Mouse (Mus musculus): ENCODE measurements around the gene Lmbrd2. TPM values are rescaled to one million over a fixed set of nuclear protein-coding genes. Genes with fewer than 3 reads are reported as not detected.

The Lmbrd2 gene
- total RNA-seq (2021): 10 to 100 TPM; 55.0 to 58.0 TPM
- long read RNA-seq, full-length matches to known transcripts: 3 of 6 reads
- long read RNA-seq, partial matches to known transcripts: 0 of 6 reads
- long read RNA-seq, other reads (novel, unspliced or antisense): 3 of 6 reads

DNA sequence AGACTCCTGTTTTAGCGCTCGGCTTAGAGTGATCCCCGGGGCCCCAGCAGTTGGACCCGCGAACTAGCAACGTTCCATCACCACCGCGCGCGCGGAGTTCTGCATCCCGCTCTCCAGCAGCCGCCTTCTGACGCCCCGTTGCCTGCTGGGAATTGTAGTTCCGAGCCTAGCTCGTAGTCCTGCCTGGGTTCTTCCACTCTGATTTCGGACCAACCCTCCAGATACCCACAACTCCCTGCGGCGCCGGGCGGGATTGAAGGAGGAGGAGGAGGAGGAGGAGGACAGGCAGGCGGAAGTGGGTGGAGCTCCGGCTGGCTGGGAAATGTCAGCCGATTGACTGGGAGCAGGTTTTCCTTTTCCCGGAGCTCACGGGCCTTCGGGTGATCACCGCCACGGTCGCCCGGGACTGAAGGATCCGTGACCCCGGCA is at the start of gene Lmbrd2:
Lmbrd2 (plus strand) TSS at position 299 of the 429 bp plus-strand sequence.
- peak; percentile 96 for DNase-seq (ENCODE audit: low spot score in 2 of 2)

DNA sequence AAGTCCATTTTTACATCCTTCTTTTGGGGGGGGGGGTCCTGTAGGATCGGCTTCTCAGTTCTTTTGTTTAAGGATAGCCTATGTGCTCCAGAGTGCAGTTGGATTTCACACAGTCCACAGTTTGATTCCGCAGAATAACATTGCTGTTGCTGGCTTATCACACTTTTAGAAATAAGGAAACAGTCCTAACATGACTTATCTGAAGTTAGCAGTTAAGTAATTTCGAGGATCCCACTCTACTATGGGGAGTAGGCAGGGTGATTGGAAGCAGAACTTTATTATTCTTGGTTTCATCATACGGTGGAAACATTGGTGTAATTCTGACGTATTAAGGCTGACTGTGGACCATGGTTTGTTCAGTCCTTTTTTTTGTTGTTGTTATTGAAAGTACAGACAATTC is 49.7 kb upstream of the Lmbrd2 start:
- no peak for DNase-seq (ENCODE audit: low spot score in 2 of 2)

DNA sequence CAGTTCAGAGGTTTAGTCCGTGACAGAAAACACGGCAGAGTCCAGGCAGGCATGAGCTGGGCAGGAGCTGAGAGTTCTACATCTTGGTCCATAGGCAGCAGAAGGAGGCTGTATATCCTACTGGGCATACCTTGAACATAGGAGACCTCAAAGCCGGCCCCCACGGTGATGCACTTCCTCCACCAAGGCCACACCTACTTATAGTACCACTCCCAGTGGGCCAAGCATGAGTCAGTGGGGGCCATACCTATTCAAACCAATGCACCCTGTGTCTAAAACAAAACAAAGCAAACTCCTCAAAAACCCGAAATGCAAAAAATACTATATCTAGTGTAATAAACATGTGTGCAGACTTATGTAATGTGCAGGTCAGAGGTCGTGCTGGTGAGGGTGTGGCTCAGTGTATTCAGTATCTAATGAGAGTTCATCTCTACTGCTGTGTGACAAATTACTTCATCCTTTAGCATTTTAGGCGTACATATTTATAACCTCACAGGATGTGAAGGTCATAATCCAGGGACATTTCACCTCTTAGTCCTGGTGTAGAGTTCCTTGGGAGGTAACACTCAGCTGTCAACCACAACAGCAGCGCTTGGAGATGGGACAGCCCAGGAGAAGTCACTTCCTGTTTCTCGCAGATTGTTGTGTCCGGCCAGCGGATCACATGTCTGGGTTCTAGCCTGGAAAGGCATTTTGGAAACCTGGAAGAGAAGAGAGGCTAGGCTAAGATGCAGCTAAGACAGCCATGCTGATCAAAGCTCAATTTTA is 46.6 kb upstream of the Lmbrd2 start:
- DNase-seq (ENCODE audit: low spot score in 2 of 2): no peak

DNA sequence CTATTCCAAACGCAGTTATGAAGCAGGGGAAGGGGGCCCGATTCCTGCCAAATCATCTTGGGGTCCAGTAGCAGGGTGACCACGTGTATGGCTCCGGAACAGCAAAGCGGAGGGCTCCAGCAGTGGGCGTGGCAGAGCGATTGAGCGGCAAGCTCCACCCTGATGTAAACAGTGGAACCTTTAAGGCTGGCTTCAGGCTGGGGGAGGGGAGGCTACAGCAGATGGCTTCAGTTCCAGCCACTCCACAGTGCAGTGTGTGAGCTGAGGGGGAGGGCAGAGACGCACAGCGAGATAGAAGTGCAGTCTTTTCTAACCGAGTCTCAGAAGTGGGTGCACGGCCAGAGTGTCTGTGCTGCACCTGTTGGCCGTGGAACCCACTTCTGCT is 46.0 kb upstream of the Lmbrd2 start:
- DNase-seq (ENCODE audit: low spot score in 2 of 2): peak; percentile 31 to 57

DNA sequence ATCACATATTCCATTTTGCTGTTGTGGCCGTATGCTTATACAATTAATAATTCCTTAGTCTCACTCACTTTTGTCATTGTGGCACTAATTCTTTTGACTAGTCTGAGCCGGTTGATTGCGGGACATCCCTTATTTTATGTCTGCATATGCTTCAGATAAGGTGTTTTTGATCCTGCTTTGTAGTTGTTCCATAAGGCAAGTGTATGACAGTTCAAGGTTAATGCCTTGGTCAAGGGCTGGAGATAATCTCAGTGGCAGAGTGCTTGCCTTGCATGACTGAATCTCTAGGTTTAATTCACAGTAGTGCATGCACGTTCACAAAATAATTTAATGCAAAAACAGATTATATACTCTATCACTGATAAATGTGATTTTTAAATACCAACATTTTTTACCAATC is 43.5 kb upstream of the Lmbrd2 start:
- no peak for DNase-seq (ENCODE audit: low spot score in 2 of 2)

DNA sequence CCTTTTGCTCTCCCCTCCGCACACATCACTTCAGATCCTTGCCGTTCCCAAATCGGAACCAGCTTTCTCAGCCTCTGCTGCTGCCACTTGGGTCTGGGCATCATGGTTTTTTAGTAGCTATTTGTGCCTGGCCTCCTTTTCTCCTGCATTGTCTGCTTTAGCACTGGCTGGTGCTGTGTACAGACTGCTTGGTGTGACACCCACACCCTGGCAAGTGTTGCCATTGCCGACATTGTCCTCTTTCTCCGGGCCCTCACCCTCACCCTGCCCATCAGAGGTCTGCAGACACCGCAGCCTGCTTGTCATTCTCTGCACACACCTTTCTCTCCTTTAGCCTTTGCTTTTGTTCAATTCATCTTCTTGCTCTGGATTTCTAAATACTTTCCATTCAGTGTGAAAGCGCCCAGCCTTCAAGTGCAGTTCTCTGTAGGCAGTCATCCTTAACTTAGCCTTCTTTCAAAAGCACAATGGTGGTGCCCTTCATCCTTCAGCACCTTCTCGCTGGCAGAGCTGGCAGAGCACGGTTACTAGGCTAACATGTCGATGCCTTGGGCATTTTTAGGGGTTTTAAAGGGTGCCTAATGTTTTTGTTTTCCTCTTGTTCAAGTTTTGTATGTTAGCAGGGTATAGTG is 39.8 kb upstream of the Lmbrd2 start:
- peak in 1 of 2 experiments; percentile 22 for DNase-seq (ENCODE audit: low spot score in 2 of 2)

DNA sequence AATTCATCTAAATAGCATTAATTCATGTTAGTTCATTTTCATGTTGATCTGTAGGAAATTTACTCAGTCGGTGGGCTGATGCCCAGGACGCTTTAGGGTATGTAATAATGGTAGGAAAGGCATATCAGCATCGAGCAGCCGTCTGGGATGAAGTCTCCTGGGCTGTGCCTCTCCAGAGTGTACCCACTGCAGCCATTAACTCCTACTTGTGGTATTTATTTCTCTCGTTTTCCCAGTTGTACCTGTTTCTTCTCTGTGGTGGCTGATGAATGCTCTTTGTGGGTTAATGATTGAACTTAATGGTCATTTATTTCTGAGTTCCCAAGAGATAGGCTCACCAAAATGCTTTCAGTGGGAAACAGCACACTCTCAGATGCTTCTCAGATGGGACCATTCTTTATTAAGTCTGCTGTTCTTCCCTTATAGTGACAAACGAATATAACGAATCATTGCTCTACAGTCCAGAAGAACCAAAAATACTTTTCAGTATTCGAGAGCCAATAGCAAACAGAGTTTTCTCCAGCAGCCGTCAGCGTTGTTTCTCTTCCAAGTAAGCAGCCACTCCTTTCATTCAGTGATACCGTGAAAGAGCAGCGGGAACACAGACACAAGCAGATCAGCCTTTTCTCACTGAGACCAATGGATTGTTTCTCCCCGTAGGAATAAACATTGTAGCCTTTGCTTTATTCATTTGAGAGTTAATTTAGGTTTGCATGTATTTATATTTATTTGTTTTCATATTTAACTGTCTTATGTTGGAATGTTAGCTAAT is 33.9 kb upstream of the Lmbrd2 start:
- DNase-seq (ENCODE audit: low spot score in 2 of 2): no peak

DNA sequence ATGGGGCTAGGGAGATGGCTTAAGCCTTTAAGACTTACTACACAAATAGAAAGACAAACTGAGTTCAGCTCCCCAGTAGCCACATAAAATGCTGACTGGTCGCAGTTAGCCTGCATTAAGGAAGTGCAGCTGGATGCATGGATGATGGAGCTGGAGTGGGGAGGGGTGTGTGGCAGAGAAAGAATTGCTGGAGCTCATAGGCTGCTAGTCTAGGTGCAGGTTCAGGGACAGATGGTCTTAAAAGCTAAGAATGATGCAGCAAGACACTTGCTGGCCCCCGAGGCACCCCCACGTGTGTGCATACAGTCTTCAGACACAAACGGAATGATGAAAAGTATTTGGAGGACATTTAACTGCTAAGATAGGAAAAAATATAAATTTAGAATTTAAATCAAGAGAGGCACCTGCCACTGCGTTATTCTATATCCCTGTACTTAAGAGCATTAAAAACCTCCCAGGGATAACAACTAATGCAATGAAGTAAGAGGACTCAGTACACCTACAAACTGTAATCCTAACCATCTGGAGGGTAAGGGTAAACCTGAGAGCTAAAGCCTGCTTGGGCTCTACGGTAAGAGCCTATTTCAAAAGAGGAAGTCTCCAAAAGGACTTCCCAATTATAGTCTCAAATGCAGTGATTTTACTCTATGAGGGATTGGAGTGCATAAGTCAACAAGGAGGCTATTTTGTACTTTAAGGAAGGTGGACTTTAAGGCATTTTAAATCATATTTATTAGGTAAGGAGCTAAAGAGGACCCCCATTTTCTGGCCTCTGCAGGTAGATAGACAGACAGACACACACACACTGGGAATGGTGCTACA is 29.6 kb upstream of the Lmbrd2 start:
- DNase-seq (ENCODE audit: low spot score in 2 of 2): no peak

DNA sequence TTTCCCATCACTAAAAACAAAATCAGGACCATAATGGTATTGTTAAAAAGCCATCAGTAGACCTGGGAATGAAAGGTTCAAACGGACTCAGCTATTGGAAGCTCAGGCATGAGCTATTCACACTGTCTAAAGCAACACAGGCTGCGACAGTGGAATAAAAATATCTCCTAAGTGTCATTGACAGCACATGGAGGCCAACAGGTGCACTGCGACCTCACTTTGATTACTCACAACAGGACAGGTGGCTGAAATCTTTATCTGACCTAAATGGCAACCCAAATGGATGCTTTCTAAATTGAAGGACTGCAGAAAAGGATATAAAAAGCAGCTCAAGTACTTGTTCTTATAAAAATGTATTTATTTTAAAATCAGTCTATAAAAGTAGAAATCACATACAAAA is 28.7 kb upstream of the Lmbrd2 start:
- no peak for DNase-seq (ENCODE audit: low spot score in 2 of 2)

DNA sequence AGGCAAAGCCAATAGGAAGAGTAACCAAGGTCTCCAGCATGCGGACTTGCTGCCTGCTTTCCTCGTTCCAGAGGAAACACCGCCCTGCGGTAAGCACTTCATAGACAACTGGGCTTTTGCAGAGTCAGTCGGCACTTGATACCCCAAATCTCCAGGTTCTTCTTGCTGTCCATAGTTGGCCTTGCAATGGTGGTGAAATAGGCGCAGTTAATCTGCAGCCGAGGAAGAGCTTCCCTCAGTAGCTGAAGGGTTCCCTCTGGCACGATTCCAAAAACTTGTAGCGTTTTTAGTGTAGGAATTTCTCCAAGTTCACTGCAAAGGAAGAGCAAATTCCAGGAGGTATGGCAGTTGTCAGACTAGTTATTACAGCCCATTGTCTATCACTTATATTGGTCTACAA is 26.8 kb upstream of the Lmbrd2 start:
- DNase-seq (ENCODE audit: low spot score in 2 of 2): no peak

DNA sequence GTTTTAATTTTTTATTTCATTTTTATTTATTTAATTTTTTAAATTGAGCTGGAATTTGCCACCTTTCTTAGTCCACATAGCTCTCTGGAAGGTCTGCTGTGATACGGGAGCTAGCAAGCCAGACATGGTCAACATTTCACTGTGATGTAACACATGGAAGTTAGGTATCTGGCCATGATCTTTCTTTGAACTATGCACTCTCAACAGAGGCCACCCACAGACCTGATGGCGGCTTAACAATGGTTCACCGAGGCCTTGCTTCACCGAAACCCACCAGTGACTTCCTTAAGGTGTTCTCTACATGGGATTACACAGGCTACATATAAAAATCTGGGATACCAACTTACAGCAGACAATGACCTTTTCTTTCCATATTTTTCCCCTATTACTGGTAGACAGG is 26.2 kb upstream of the Lmbrd2 start:
- DNase-seq (ENCODE audit: low spot score in 2 of 2): no peak

DNA sequence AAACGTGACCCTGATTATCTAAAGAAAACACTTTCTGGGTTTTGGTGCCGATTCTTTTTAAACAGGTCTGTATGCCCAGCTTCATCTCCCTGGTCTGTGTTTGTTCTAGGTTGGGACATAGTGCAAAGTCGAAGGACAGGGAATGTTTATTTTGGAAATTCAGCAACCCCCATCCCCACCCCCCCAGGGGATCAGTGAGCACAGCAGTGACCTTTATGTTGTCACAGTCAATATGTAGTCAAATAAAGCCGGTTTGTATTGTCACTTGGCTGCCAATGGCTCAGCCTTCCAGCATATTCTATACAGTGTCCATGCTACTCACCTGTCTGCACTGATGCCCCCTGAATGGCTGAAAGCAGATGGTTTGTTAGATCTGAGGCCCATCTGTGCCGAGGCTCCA is 25.8 kb upstream of the Lmbrd2 start:
- no peak for DNase-seq (ENCODE audit: low spot score in 2 of 2)

DNA sequence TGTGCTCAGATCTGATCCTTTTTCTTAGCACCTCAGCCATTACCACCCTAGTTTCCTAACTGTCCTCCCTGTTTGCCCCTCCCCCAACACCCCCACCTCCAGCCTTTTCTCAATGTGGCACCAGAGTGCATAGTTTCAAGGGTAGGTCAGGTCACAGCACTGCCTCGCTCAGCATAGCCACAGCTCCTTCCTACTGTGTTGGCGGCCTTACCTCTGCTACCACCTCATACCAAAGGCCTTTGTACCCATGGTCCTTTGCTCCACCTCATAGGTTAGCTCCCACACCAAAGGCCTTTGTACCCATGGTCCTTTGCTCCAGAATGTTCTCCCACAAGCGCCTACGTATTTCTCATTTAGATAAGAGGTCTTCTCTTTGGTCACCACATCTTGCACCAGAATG is 21.5 kb upstream of the Lmbrd2 start:
- no peak for DNase-seq (ENCODE audit: low spot score in 2 of 2)

DNA sequence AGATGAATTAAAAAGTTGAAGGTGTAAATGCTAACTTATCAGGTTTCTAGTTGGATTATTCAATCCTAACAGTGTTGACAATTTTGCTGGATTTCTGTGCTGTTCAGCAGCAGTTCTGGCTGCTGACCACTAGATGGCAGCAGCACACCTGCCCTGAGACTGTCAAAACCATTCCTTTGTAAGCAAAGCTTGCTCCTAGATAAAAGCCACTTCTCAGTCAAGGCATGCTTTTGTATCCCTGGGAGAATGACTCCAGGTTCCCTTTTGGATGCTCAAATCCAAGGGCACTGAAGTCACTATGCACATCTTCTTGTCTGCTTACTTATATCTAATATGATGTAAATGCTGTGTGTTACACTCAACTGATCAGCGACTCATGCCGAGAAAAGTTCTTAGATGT is 20.3 kb upstream of the Lmbrd2 start:
- peak; percentile 58 to 68 for DNase-seq (ENCODE audit: low spot score in 2 of 2)

DNA sequence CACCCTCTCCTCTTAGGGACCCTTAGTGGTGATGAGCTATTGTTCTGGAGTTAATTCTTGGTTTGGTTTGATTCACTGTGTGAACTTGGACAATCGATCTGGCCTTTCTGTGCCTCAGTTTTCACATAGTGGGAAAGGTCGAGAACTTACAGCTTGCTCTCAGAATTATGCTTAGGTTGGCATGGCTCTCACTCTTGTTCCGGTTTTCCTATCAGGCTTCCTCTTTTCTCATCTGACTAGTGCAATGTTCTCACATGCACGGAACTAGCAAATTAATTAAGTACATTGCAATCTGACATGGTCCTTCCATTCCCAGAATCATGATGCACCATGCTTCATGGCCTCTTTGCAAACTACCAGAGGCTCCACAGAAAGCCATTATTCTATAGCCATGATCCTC is 17.4 kb upstream of the Lmbrd2 start:
- no peak for DNase-seq (ENCODE audit: low spot score in 2 of 2)

DNA sequence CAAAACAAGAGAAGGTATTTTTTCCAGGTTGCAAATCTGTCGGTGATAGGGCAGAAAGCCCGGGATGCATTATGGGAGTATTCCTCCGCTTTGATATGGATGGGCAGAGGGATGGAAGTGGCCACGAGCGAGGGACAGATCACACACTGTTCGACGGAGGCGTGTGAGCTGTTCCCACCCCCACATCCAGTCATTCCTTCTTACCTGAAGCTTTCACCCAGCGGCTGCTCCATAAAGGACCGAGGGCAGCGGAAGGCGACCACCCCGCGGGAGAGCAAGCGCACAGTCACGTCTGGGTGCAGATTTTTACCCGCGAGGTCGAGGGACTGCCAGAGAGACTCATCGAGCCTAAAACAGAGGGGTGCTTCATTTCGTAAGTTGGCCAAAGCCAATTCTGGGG is 15.5 kb upstream of the Lmbrd2 start:
- no peak for DNase-seq (ENCODE audit: low spot score in 2 of 2)

DNA sequence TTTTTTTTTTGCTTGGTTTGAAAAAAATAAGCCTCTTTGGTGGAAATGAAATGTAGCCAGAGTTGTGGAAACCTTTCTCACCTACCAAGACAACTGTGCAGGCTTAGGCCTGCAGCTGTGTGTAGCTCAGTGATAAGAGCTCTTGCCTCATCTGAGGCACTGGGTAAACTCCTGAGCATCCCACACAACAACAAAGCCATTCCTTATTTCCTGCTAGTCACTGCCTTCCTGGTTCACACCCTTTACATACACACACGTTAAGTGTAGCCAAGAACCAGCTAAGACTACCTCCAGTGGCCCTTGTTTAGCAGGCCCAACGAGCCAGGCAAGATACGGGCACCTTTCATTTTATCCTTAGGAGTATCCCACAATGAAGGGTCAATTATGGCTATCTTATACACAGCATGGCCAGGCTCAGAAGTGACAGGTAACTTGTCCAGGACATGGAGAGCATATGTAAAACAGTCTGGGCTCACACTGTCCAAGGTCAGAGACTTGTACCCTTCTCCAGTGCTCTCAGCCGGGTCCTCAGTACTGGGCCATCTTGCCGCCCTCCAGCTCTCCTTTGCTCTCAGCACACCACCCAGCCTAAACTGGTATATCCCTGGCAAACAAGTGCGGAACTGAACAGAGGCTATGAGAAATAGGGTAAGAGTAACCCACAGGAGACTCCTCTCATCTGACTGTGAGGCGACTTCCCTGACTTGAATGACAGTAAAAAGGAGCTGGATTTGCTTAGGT is 13.1 kb upstream of the Lmbrd2 start:
- DNase-seq (ENCODE audit: low spot score in 2 of 2): no peak

DNA sequence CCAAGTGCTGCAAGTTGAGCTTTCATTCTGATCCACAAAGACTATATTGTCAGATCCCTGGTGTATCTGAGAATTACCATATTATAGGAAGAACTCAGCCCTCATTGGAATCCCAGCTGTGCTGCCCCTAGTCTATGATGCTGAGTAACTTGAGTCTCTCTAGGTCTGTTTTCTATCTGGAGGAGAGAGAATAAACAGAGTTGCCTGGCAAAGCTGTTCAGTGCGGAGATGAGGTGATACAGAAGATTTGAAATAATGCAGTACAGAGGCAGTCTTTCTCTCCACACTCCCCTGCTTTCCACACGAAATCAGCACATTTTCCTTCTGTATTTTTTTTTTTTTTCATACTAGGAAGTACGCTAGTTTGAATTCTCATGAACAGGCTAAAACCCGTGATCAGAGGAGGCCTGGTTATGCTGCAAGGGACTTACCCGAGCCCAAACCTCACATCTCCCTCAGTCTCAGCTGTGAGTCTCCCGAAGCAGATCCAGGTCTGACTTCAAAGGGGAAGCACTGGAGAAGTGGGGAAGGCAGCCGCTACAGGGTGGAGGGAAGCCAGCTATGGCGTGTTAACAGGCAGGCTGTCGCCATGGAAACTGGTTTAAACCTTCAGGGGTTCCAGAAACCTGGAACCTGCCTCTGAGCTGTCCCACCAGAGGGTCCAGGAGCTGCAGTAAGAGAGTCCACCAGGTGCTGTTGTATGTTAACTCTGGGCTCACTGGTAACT is 9.4 kb upstream of the Lmbrd2 start:
- DNase-seq (ENCODE audit: low spot score in 2 of 2): peak; percentile 20 to 35

DNA sequence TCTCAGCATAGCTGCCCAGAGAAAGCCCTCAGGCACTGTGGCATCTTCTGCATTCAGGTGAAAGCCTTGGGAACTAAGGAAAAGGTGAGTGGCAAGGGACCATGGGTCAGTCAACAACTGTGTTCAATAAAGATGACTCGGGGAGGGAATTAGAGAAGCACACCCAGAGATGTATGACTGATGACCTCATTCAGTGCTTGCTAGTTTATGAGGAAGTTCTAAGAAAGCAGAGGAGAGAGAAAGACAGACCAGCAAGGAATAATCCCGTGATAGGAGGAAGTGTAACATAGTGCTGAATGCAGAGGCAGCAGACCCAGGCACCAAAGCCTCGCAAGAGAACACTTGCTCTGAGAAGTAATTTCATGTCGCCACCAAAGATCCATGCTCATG is 8.9 kb upstream of the Lmbrd2 start:
- no peak for DNase-seq (ENCODE audit: low spot score in 2 of 2)
